Mouse (Mus musculus) neural tube, embryonic 13.5 days (tissue): ENCODE data around the gene Serpina5. TPM values are rescaled to one million over a fixed set of nuclear protein-coding genes. Genes with fewer than 3 reads are reported as not detected.

Source experiments
- ATAC-seq: fragments of 200-750 bp; cut with Nextera tagmentation; 2 replicates; pipeline ENCODE4 v1.8.0; 2017; ENCODE audit warnings: low read depth, mild to moderate bottlenecking, moderate TSS enrichment, moderate library complexity
- H3K27ac ChIP-seq: fragments of 300-500 bp; sonication (generic); replicated peaks from 2 replicates; pipeline ENCODE4 v1.5.1; 2015; ENCODE audit warnings: moderate library complexity, mild to moderate bottlenecking, inconsistent platforms
- H3K27me3 ChIP-seq: fragments of 300-500 bp; sonication (generic); 2 replicates; pipeline ENCODE4 v1.6.1; 2015; ENCODE audit warnings: mild to moderate bottlenecking, inconsistent platforms
- H3K36me3 ChIP-seq: fragments of 300-500 bp; sonication (generic); 2 replicates; pipeline ENCODE4 v1.6.1; 2015; ENCODE audit warnings: mild to moderate bottlenecking, inconsistent platforms
- H3K4me1 ChIP-seq: fragments of 300-500 bp; sonication (generic); replicated peaks from 2 replicates; pipeline ENCODE4 v1.6.1; 2015; ENCODE audit warnings: inconsistent platforms
- H3K4me2 ChIP-seq: fragments of 300-500 bp; sonication (generic); 2 replicates; pipeline ENCODE4 v1.6.1; 2015; ENCODE audit warnings: inconsistent platforms, mild to moderate bottlenecking, moderate library complexity
- H3K4me3 ChIP-seq: fragments of 300-500 bp; sonication (generic); 2 replicates; pipeline ENCODE4 v1.5.1; 2015; ENCODE audit warnings: mild to moderate bottlenecking, inconsistent platforms
- H3K9ac ChIP-seq: fragments of 300-500 bp; sonication (generic); 2 replicates; pipeline ENCODE4 v1.6.1; 2015; ENCODE audit warnings: moderate library complexity, mild to moderate bottlenecking, inconsistent platforms
- H3K9me3 ChIP-seq: fragments of 300-500 bp; sonication (generic); 2 replicates; pipeline ENCODE4 v1.6.1; 2016; ENCODE audit warnings: inconsistent platforms
- WGBS: fragments of 180-500 bp; shearing (Covaris S2); methylation state at CpG from one replicate; pipeline ENCODE4 v1.1.7; 2015; 5-methylcytosine and 5-hydroxymethylcytosine counted together
- polyA plus RNA-seq: library from polyadenylated mRNA; unstranded; fragments of >200 nt; fragmentation: Nextera tagmentation; extraction: Ambion mirVana; gene quantifications from 2 replicates; pipeline ENCODE4 v1.2.1, GENCODE M21; 2015

The Serpina5 gene
- not detected in 2 replicates for polyA plus RNA-seq

- no peak within 1 kb of the TSS for H3K9ac ChIP-seq
- H3K36me3 ChIP-seq = no peaks in the 10 kb centered on the region
- H3K4me1 ChIP-seq = no peaks in the 10 kb centered on the region
- no peaks in the 10 kb centered on the region for H3K27me3 ChIP-seq
- no peaks in the 10 kb centered on the region for H3K9me3 ChIP-seq
- no peak within 1 kb of the TSS for H3K4me2 ChIP-seq
- no peak within 1 kb of the TSS for H3K4me3 ChIP-seq
- 93% methylated on average over 6 of the region's 6 CpGs for WGBS
- ATAC-seq = no peak
- H3K27ac ChIP-seq = no peak within 1 kb of the TSS
Measured at GRCm38 (mm10) chr12:104100768-104101167, at the start of gene Serpina5. Gene Serpina5, plus strand, starts transcription at chr12:104101113.

- 50% methylated on average over 1 of the region's 1 CpGs for whole genome bisulfite sequencing
- Histone ChIP-seq H3K4me2 (no peak overlapping the region), H3K27me3 (no peaks in the 10 kb centered on the region), H3K36me3 (no peaks in the 10 kb centered on the region), H3K27ac (no peak overlapping the region), H3K4me3 (no peak overlapping the region), H3K9me3 (no peaks in the 10 kb centered on the region), H3K4me1 (no peaks in the 10 kb centered on the region), H3K9ac (no peak overlapping the region)
- no peak for ATAC-seq
Measured at GRCm38 (mm10) chr12:104053995-104054394, 46.9 kb upstream of the Serpina5 start.

GRCm38 (mm10) chr12:104055755-104056154, 45.2 kb upstream of the Serpina5 start:
- Histone ChIP-seq H3K9ac (no peak overlapping the region), H3K36me3 (no peaks in the 10 kb centered on the region), H3K4me1 (no peaks in the 10 kb centered on the region), H3K9me3 (no peaks in the 10 kb centered on the region), H3K4me3 (no peak overlapping the region), H3K27me3 (no peaks in the 10 kb centered on the region), H3K27ac (no peak overlapping the region), H3K4me2 (no peak overlapping the region)
- 83% methylated on average over 8 of the region's 8 CpGs for WGBS
- no peak for ATAC-seq

GRCm38 (mm10) chr12:104057050-104057449, 43.9 kb upstream of the Serpina5 start:
- ATAC-seq = no peak
- Histone ChIP-seq H3K4me2 (no peak overlapping the region), H3K27ac (no peak overlapping the region), H3K27me3 (no peaks in the 10 kb centered on the region), H3K9ac (no peak overlapping the region), H3K4me1 (no peaks in the 10 kb centered on the region), H3K9me3 (no peaks in the 10 kb centered on the region), H3K36me3 (no peaks in the 10 kb centered on the region), H3K4me3 (no peak overlapping the region)
- 50% methylated on average over 4 of the region's 4 CpGs for WGBS

- WGBS = 81% methylated on average over 7 of the region's 7 CpGs
- no peaks in the 10 kb centered on the region for H3K27me3 ChIP-seq
- H3K27ac ChIP-seq = no peak overlapping the region
- ATAC-seq = no peak
- H3K4me2 ChIP-seq = no peak overlapping the region
- no peak overlapping the region for H3K4me3 ChIP-seq
- no peaks in the 10 kb centered on the region for H3K9me3 ChIP-seq
- no peak overlapping the region for H3K9ac ChIP-seq
- H3K36me3 ChIP-seq = no peaks in the 10 kb centered on the region
- no peaks in the 10 kb centered on the region for H3K4me1 ChIP-seq
Measured at GRCm38 (mm10) chr12:104057531-104057930, 43.4 kb upstream of the Serpina5 start.

GRCm38 (mm10) chr12:104060126-104060525, 40.8 kb upstream of the Serpina5 start:
- H3K36me3 ChIP-seq = no peaks in the 10 kb centered on the region
- no peaks in the 10 kb centered on the region for H3K9me3 ChIP-seq
- H3K27me3 ChIP-seq = no peaks in the 10 kb centered on the region
- H3K4me3 ChIP-seq = no peak overlapping the region
- H3K4me2 ChIP-seq = no peak overlapping the region
- ATAC-seq = no peak
- no peak overlapping the region for H3K27ac ChIP-seq
- 85% methylated on average over 6 of the region's 6 CpGs for WGBS
- no peak overlapping the region for H3K9ac ChIP-seq
- H3K4me1 ChIP-seq = no peaks in the 10 kb centered on the region

- no peak overlapping the region for H3K4me2 ChIP-seq
- H3K36me3 ChIP-seq = no peaks in the 10 kb centered on the region
- no peak overlapping the region for H3K4me3 ChIP-seq
- H3K27me3 ChIP-seq = no peaks in the 10 kb centered on the region
- peaks cover 6% of the 10 kb centered on the region for H3K4me1 ChIP-seq
- no peak overlapping the region for H3K9ac ChIP-seq
- 56% methylated on average over 2 of the region's 2 CpGs for WGBS
- no peak for ATAC-seq
- H3K9me3 ChIP-seq = no peaks in the 10 kb centered on the region
- no peak overlapping the region for H3K27ac ChIP-seq
Measured at GRCm38 (mm10) chr12:104061862-104062261, 39.1 kb upstream of the Serpina5 start.

GRCm38 (mm10) chr12:104064532-104064931, 36.4 kb upstream of the Serpina5 start:
- ATAC-seq = no peak
- Histone ChIP-seq H3K9me3 (no peaks in the 10 kb centered on the region), H3K27ac (no peak overlapping the region), H3K36me3 (no peaks in the 10 kb centered on the region), H3K4me3 (no peak overlapping the region), H3K4me1 (peaks cover 16% of the 10 kb centered on the region), H3K27me3 (no peaks in the 10 kb centered on the region), H3K4me2 (no peak overlapping the region), H3K9ac (no peak overlapping the region)
- 71% methylated on average over 4 of the region's 4 CpGs for WGBS

GRCm38 (mm10) chr12:104064996-104065395, 35.9 kb upstream of the Serpina5 start:
- WGBS = 76% methylated on average over 4 of the region's 4 CpGs
- no peaks in the 10 kb centered on the region for H3K36me3 ChIP-seq
- no peak overlapping the region for H3K4me3 ChIP-seq
- no peak overlapping the region for H3K9ac ChIP-seq
- H3K9me3 ChIP-seq = no peaks in the 10 kb centered on the region
- H3K27ac ChIP-seq = no peak overlapping the region
- no peaks in the 10 kb centered on the region for H3K27me3 ChIP-seq
- peaks cover 16% of the 10 kb centered on the region for H3K4me1 ChIP-seq
- H3K4me2 ChIP-seq = no peak overlapping the region
- ATAC-seq = no peak

GRCm38 (mm10) chr12:104066241-104066640, 34.7 kb upstream of the Serpina5 start:
- Histone ChIP-seq H3K4me3 (no peak overlapping the region), H3K27ac (no peak overlapping the region), H3K9me3 (no peaks in the 10 kb centered on the region), H3K4me1 (peaks cover 16% of the 10 kb centered on the region), H3K27me3 (no peaks in the 10 kb centered on the region), H3K9ac (no peak overlapping the region), H3K4me2 (no peak overlapping the region), H3K36me3 (no peaks in the 10 kb centered on the region)
- no peak for ATAC-seq
- 21% methylated on average over 8 of the region's 8 CpGs for WGBS

- 31% methylated on average over 4 of the region's 4 CpGs for WGBS
Measured at GRCm38 (mm10) chr12:104067549-104067948, 33.4 kb upstream of the Serpina5 start.

GRCm38 (mm10) chr12:104069620-104070019, 31.3 kb upstream of the Serpina5 start:
- H3K4me2 ChIP-seq = no peak overlapping the region
- peaks cover 16% of the 10 kb centered on the region for H3K4me1 ChIP-seq
- H3K4me3 ChIP-seq = no peak overlapping the region
- H3K36me3 ChIP-seq = no peaks in the 10 kb centered on the region
- no peak overlapping the region for H3K27ac ChIP-seq
- WGBS = 15% methylated on average over 2 of the region's 2 CpGs
- peak; percentile 40; the same call in 1 of the 2 replicates for ATAC-seq
- H3K9me3 ChIP-seq = no peaks in the 10 kb centered on the region
- no peaks in the 10 kb centered on the region for H3K27me3 ChIP-seq
- H3K9ac ChIP-seq = no peak overlapping the region

More at GRCm38 (mm10) chr12:104067549-104067948, 33.4 kb upstream of the Serpina5 start:
- Histone ChIP-seq H3K4me2 (peak overlapping the region; percentile 48), H3K9me3 (no peaks in the 10 kb centered on the region), H3K27me3 (no peaks in the 10 kb centered on the region), H3K36me3 (no peaks in the 10 kb centered on the region), H3K4me1 (peaks cover 16% of the 10 kb centered on the region), H3K9ac (peak overlapping the region; percentile 57), H3K4me3 (peak overlapping the region; percentile 36), H3K27ac (peak overlapping the region; percentile 69)
- ATAC-seq = peak; percentile 74

- no peak overlapping the region for H3K4me3 ChIP-seq
- no peak overlapping the region for H3K27ac ChIP-seq
- no peaks in the 10 kb centered on the region for H3K36me3 ChIP-seq
- no peak overlapping the region for H3K9ac ChIP-seq
- 45% methylated on average over 1 of the region's 1 CpGs for WGBS
- no peak overlapping the region for H3K4me2 ChIP-seq
- H3K9me3 ChIP-seq = no peaks in the 10 kb centered on the region
- no peaks in the 10 kb centered on the region for H3K27me3 ChIP-seq
- peaks cover 11% of the 10 kb centered on the region for H3K4me1 ChIP-seq
- ATAC-seq = no peak
Measured at GRCm38 (mm10) chr12:104071708-104072107, 29.2 kb upstream of the Serpina5 start.
